Mouse (Mus musculus) hindbrain, embryonic 10.5 days (tissue): ENCODE data around the gene Zfp654. TPM values are rescaled to one million over a fixed set of nuclear protein-coding genes. Genes with fewer than 3 reads are reported as not detected.
A peak's percentile ranks its signal among the peaks of the same experiment; 100 is the strongest.

Experiments
- DNase-seq: peaks from one replicate; pipeline ENCODE4 v3.0.0-alpha.2; 2017; ENCODE audit warnings: low spot score
- H3K27ac ChIP-seq: fragments of 300-500 bp; sonication (generic); 2 replicates; pipeline ENCODE4 v1.5.1; 2016; ENCODE audit warnings: mild to moderate bottlenecking, moderate library complexity
- H3K27me3 ChIP-seq: fragments of 300-500 bp; sonication (generic); 2 replicates; pipeline ENCODE4 v1.6.1; 2016; ENCODE audit warnings: mild to moderate bottlenecking; ENCODE audit not compliant: poor library complexity, insufficient read depth, severe bottlenecking
- H3K36me3 ChIP-seq: fragments of 300-500 bp; sonication (generic); 2 replicates; pipeline ENCODE4 v1.6.1; 2016; ENCODE audit warnings: mild to moderate bottlenecking, moderate library complexity
- H3K4me1 ChIP-seq: fragments of 300-500 bp; sonication (generic); replicated peaks from 2 replicates; pipeline ENCODE4 v1.6.1; 2016; ENCODE audit warnings: mild to moderate bottlenecking
- H3K4me3 ChIP-seq: fragments of 300-500 bp; sonication (generic); 2 replicates; pipeline ENCODE4 v1.5.1; 2016; ENCODE audit warnings: mild to moderate bottlenecking, moderate library complexity
- H3K9me3 ChIP-seq: fragments of 300-500 bp; sonication (generic); 2 replicates; pipeline ENCODE4 v1.6.1; 2016; ENCODE audit warnings: mild to moderate bottlenecking, moderate library complexity
- WGBS: fragments of 180-500 bp; shearing (Covaris S2); methylation state at CpG from one replicate; pipeline ENCODE4 v1.1.7; 2016; 5-methylcytosine and 5-hydroxymethylcytosine counted together
- polyA plus RNA-seq: library from polyadenylated mRNA; unstranded; fragments of >200 nt; fragmentation: Nextera tagmentation; extraction: Ambion mirVana; gene quantifications from 2 replicates; pipeline ENCODE4 v1.2.1, GENCODE M21; 2016

Zfp654 gene
- polyA plus RNA-seq, 1 experiment from 2014 or later: 4.9 TPM

DNA sequence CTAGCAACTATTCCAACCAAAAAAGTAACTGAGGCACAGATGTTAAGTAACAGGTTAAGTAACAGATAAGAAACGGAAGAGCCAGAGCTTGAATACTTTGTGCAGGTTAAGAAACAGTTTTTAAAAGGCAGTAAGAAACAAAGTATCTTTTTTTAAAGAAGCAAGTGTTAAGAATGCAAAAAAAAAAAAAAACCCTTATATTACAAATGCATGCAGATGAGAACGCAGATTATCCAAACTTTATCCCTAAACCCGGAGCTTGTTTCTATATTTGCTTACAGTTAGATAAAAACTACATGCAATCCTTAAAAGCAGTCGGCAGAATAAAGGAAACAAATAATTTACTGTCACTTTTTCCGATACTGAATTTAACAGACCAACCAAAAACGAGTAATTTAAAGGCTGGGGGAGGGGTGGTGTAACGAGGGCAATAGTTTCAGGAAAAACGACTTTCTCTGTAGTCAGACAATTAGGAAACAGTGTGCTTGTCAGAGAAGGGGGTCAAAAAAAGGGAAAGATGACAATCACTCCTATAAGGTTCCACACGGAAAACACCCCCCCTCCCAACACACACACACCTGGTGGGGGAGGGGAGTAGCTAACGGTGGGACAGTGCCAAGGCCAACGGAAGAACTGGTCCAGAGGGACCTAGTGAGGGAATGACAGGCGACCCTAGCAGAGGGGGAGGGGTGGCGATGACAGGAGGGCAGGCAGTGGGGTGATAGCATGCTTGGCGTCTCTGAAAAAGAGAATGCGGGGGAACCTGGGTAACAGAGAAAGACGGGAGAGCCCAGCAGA lies 966 bp downstream of the Zfp654 start:
- 8% methylated on average over 16 of the region's 16 CpGs for WGBS
- peaks cover 27% of the 10 kb centered on the region for H3K4me1 ChIP-seq

DNA sequence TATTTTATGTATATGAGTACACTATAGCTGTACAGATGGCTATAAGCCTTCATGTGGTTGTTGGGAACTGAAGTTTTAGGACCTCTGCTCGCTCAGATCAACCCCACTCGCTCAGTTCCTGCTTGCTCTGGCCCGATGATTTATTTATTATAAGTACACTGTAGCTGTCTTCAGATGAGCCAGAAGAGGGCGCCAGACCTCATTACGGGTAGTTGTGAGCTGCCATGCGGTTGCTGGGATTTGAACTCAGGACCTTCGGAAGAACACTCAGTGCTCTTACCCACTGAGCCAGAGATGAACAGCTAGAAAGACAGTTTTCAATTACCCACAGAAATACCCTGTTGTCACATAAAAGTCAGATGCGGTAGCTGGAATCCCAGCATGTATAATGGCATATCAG lies 5.5 kb downstream of the Zfp654 start:
- H3K27me3 ChIP-seq: no peaks in the 10 kb centered on the region
- no peaks in the 10 kb centered on the region for H3K36me3 ChIP-seq
- no peak overlapping the region for H3K27ac ChIP-seq
- H3K9me3 ChIP-seq: no peaks in the 10 kb centered on the region
- DNase-seq: no peak
- peaks cover 15% of the 10 kb centered on the region for H3K4me1 ChIP-seq
- no peak overlapping the region for H3K4me3 ChIP-seq
- WGBS: 89% methylated on average over 8 of the region's 8 CpGs

More for the DNA sequence above, 966 bp downstream of the Zfp654 start:
- H3K4me3 ChIP-seq: peak overlapping the region; percentile 94
- no peaks in the 10 kb centered on the region for H3K9me3 ChIP-seq
- DNase-seq: peak; percentile 49
- no peaks in the 10 kb centered on the region for H3K27me3 ChIP-seq
- peaks cover 14% of the 10 kb centered on the region for H3K36me3 ChIP-seq
- H3K27ac ChIP-seq: peak overlapping the region; percentile 95

DNA sequence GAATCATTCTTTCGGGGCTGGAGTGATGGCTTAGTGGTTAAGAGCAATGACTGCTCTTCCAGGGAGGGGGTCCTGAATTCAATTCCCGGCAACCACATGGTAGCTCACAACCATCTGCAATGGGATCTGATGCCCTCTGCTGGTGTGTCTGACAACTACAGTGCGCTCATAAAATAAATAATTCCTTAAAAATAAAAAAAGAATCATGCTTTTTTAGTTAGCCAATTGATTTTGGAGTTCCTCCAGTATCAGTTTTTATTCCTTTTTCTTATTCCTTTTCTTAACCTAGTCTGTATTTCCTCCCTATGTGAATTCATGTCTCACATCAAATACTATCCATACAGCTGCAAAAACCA lies 9.1 kb downstream of the Zfp654 start:
- Histone ChIP-seq H3K4me1 (no peaks in the 10 kb centered on the region), H3K27ac (no peak overlapping the region), H3K36me3 (no peaks in the 10 kb centered on the region), H3K9me3 (no peaks in the 10 kb centered on the region), H3K4me3 (no peak overlapping the region), H3K27me3 (no peaks in the 10 kb centered on the region)
- no peak for DNase-seq
- WGBS: 91% methylated on average over 3 of the region's 3 CpGs

DNA sequence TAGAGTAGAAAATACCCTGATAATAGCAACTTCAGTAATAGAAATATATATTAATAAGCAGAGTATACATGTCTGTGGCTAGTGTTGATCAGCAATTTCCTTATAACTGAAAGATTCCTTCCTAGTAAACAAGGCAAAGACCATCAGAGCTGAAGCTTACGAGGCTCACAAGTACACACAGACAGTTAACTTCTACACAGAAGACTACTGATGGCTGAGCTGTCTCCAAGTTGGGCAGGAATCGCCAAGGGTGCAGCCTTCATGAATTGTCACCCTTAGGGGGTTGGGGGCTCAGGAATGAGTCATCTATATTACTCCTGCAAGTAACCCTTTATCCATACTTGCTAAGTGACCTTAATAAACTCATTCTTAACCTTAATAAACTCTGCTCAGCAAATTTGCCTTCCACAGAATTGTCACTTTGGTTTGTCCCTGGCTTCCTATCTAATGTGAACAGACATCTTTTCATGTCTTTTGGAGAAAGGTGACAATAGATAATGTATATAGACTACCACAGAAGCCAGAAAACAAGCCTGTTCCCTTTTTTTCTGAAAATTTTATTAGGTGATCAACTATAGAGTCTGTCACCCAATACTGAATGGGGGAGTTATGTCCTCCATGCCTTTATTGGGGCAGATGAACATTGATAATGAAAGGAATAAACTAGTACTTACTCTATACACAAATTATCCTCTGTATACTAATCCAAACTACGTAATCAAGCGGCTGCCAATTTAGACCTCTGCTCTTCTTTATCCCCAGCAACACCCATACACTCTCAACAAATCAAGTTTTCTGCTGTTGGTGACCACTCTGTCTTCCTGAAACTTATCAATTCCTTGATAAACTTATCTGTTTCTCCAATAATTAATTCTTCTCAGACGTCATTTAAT lies 9.7 kb downstream of the Zfp654 start:
- Histone ChIP-seq H3K36me3 (no peaks in the 10 kb centered on the region), H3K27ac (no peak overlapping the region), H3K4me1 (no peaks in the 10 kb centered on the region), H3K4me3 (no peak overlapping the region), H3K9me3 (no peaks in the 10 kb centered on the region), H3K27me3 (no peaks in the 10 kb centered on the region)
- DNase-seq: no peak
- WGBS: 93% methylated on average over 5 of the region's 5 CpGs

DNA sequence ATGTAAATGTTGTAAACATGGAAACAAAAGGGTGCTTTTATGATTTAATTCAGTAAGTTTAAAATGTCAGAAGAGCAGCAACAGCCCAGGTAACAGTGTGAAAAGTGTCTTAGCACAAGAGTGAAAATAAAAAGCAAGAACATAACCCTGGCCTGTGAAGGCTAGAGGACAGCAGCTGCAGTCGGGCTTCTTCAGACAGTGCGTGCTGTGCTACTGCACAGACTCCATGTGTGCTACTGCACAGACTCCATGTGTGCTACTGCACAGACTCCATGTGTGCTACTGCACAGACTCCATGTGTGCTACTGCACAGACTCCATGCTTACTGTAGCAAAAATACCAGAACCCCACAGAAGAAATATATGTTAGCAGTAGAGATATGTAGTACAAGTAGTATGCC lies 14.7 kb downstream of the Zfp654 start:
- Histone ChIP-seq H3K9me3 (no peaks in the 10 kb centered on the region), H3K36me3 (no peaks in the 10 kb centered on the region), H3K4me1 (no peaks in the 10 kb centered on the region), H3K27ac (no peak overlapping the region), H3K27me3 (no peaks in the 10 kb centered on the region), H3K4me3 (no peak overlapping the region)
- 92% methylated on average over 2 of the region's 2 CpGs for WGBS
- no peak for DNase-seq

DNA sequence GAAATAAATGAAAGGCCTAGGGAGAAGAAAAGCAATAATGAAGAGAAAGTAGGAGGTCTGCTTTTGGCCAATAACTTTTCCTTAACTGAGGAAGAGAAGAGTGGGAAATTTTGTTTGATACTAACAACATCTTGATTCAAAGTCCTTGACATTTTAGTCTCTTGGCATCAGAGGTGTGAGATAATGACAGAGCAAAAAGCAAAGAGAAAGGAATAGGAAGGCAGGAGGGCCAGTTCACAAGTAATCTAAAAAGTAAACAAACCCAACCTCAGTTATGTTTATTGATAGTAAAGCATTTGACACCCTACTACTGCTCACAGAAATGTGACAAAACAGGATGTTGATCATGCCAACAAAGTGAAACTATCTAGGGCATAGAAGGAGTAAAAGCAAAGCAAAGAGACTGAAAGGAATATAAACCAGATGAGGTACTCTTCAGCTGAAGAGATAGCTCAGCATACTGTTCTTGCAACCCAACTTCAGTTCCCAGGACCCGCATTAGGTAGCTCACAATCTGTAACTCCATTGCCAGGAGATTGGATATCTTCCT lies 15.4 kb downstream of the Zfp654 start:
- H3K27me3 ChIP-seq: no peaks in the 10 kb centered on the region

DNA sequence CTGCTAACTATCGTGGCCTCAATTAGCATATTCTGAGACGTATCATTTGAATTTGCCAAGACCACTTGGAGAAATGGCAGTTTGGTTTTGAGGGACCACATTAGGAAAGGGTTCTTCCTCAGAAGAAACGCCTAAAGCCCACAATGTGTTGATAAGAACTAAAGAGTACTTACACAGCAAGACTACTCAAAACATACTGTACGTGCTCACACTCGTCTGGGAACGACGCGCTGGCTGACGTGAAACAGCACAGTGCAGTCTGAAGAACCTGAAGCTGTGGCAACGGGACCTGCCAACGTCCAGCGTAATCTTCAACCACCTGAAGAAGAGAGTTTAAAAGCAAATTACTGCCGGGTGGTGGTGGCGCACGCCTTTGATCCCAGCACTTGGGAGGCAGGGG lies 21.2 kb downstream of the Zfp654 start:
- Histone ChIP-seq H3K9me3 (no peaks in the 10 kb centered on the region), H3K36me3 (peaks cover 19% of the 10 kb centered on the region), H3K27ac (no peak overlapping the region), H3K4me3 (no peak overlapping the region), H3K4me1 (no peaks in the 10 kb centered on the region), H3K27me3 (no peaks in the 10 kb centered on the region)
- no peak for DNase-seq
- WGBS: 96% methylated on average over 15 of the region's 15 CpGs

More for the DNA sequence above, 15.4 kb downstream of the Zfp654 start:
- Histone ChIP-seq H3K4me1 (no peaks in the 10 kb centered on the region), H3K36me3 (no peaks in the 10 kb centered on the region), H3K4me3 (no peak overlapping the region), H3K27ac (no peak overlapping the region), H3K9me3 (no peaks in the 10 kb centered on the region)
- DNase-seq: no peak
- 80% methylated on average over 1 of the region's 1 CpGs for WGBS

DNA sequence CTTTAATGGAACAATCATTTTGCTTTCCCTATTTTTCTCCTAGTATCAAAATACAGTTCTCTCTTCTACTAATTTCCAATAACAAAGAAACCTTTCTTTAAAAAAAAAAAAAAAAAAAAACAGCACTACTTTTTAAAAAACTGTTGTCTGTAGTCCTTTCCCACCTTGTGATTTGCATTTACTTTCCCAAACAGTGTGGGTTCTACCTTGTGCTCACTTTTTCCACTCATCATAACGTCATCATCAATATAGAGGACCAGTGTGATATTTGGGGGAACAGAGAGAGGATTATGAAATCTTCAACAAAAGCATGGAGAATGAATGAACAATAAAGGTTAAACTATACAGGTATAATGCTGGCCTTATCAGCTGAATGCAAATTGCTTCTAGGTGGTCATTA lies 27.0 kb downstream of the Zfp654 start:
- DNase-seq: no peak
- no peak overlapping the region for H3K4me3 ChIP-seq
- H3K4me1 ChIP-seq: no peaks in the 10 kb centered on the region
- H3K9me3 ChIP-seq: no peaks in the 10 kb centered on the region
- H3K27me3 ChIP-seq: no peaks in the 10 kb centered on the region
- H3K36me3 ChIP-seq: peaks cover 11% of the 10 kb centered on the region; the same call in 1 of the 2 replicates
- H3K27ac ChIP-seq: no peak overlapping the region
- 91% methylated on average over 1 of the region's 1 CpGs for WGBS

DNA sequence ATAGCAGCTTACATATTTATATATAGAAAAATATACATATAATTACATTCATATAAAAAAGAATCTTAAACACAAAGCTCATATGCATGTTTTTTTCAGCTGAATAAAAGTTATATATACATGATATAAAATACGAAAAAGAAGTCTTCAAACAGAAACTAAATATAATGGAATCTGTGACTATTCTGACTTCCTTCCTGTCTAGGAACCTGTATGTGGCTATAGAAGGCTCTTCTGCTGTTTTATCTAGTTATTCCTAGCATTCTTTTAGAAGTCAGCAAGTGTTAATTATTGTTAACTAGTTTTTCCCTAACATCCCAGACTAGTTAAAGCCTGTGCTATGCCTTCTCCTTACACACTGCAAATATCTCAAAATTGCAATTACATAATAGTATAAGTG lies 27.6 kb downstream of the Zfp654 start:
- H3K27ac ChIP-seq: no peak overlapping the region
- DNase-seq: no peak
- peaks cover 8% of the 10 kb centered on the region; the same call in 1 of the 2 replicates for H3K36me3 ChIP-seq
- no peaks in the 10 kb centered on the region for H3K9me3 ChIP-seq
- WGBS: 94% methylated on average over 1 of the region's 1 CpGs
- no peaks in the 10 kb centered on the region for H3K4me1 ChIP-seq
- no peak overlapping the region for H3K4me3 ChIP-seq
- no peaks in the 10 kb centered on the region for H3K27me3 ChIP-seq

DNA sequence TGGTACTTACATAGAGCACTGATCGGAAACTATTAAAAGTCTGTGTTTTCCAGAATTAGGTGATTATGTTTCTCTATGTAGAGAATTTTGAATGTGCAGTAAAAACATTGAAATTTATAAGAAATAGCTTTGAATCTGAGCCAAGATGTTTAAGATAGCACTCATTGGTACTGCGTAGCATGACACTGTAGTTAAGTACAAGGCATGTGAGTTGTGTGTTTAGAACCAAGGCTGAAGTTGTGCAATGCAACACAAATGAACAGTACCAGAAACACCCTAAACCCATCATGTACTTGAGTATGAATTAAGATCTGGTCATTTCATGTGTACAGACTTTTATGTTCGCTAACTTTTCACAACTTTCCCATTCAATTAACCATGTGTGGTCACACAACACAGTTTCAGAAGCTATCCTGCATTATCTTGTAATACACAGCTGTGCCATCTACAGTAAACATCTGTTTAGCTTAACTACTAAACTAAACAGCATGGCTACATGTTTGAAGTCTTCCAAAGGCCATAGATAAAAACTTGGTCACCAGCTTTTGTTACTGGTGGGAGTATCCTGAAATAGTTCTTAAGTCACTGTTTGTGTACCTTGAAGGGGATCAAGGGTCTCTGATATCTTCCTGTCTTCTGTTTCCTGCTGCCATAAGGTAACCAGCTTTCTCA lies 34.2 kb downstream of the Zfp654 start:
- Histone ChIP-seq H3K27me3 (no peaks in the 10 kb centered on the region), H3K36me3 (peaks cover 14% of the 10 kb centered on the region), H3K9me3 (no peaks in the 10 kb centered on the region), H3K4me3 (no peak overlapping the region), H3K27ac (no peak overlapping the region), H3K4me1 (no peaks in the 10 kb centered on the region)
- WGBS: 97% methylated on average over 3 of the region's 3 CpGs
- no peak for DNase-seq

DNA sequence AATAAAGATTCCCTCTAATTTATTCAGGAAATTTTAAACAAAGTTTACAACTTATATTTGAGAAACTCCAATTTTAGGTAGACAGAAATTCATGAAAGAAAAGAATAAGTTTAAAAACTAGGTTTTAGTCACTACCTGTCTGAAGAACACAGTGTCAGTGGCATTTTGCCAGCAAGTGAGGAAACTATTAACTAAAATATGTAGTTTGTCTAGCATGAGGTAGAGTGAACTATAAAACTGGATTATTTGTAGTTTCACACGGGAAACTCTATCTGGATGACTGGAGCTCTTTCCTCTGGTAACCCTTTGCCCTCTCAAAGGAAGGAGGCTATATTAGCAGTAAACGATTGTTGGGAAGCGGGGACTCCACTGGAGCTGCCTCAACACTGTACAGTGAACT lies 48.4 kb downstream of the Zfp654 start:
- H3K36me3 ChIP-seq: peaks cover 18% of the 10 kb centered on the region
- no peak for DNase-seq
- no peaks in the 10 kb centered on the region for H3K4me1 ChIP-seq
- 90% methylated on average over 3 of the region's 3 CpGs for WGBS
- H3K4me3 ChIP-seq: no peak overlapping the region
- H3K9me3 ChIP-seq: 0 out of 2 replicates have a peak, but pooled peaks cover 3% of the 10 kb centered on the region
- H3K27ac ChIP-seq: no peak overlapping the region
- H3K27me3 ChIP-seq: no peaks in the 10 kb centered on the region

DNA sequence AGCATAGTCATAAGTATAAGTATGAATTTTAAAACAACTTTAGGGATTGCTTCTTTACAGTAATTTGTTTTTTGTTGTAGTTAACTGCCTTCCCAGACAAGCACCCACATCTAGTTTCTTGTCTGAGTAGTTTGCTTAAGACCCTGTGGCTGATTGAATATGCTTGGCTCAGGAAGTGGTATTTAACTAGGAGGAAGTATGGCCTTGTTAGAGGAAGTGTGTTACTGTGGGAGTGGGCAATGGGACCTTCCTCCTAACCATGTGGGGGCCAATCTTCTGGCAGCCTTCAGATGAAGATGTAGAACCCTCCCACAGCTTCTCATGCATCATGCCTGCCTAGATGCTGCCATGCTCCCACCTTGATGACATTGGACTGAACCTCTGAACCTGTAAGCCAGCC lies 49.8 kb downstream of the Zfp654 start:
- Histone ChIP-seq H3K4me1 (no peaks in the 10 kb centered on the region), H3K27ac (no peak overlapping the region), H3K9me3 (0 out of 2 replicates have a peak, but pooled peaks cover 3% of the 10 kb centered on the region), H3K27me3 (no peaks in the 10 kb centered on the region), H3K36me3 (peaks cover 18% of the 10 kb centered on the region), H3K4me3 (no peak overlapping the region)
- no peak for DNase-seq
